Mouse (Mus musculus): ENCODE measurements at regions not wholly inside any gene's neighbourhood (a gene's known extent, or its start where the extent isn't known, plus 50 kb on each side); places are given as distances from the start of the nearest gene placed in this dataset.

DNA sequence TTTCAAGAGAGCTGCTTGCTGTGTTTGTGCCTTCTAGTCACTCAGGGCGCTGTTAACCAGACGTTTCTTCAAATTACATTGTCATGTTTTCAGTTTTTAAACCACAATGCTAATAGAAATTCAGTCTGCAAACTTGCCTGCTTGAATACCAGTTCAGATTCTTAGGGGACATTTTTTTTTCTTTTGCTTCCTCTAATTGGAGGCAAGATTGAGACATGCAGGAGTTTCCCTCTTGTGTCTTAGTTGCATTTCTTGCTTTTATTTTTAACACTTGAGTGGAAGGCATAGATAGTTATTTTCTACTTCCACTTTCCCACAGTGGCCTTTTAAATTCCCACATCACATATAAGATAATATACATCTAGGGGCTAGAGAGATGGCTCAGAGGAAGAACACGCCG is 246.8 kb downstream of the Grpr start:
- DNase-seq, result no peak

DNA sequence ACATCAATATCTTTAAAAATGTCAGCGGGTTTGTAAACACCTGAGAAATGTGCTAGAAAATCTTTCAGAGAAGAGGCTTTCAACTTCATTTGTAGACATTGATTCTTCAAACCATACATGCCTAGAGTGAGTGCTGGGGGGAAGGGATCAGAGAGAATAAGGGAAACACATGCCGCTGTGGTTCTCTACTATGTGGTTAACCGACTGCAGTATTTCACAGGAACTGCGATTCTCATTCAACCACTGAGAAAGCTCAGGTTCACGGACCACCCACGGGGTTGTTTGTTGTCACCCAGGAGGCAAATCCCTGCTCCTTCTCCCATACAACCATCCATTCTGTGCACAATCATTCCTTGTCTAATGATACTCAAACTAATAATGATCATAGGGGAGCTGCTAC is 248.4 kb downstream of the Grpr start:
- no peak for DNase-seq

DNA sequence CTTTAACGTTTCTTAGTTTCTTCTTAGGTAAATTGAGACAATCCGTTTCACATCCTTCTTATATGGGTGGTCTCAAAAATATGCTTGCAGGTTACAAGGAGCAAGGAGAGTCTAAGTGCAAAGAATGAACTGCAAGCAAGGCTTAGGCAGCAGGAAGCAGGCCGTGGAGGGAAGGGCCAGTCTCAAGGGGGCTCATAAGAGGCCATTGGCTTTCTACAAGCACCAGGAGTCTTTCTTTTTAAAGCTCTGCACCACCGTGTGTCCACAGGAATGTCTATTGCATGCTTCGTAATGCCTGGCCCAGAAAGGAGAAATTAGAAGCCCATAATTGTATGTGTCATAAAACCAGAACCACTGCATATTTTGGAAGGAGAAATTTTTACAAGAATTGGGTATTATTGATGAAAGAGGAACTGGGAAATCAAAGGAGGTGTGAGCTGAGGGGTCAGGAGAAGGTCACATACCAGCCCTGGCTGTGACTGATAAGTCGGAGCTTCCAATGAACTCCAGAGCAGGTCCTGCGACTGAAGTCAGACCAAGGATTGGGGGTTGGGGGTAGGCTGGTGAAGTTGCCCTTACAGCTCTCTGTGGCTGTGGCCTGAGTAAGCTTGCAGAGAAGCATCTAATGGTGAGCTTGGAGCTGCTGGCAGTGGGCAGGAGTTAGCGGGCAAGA is 252.4 kb downstream of the Grpr start:
- no peak for DNase-seq

DNA sequence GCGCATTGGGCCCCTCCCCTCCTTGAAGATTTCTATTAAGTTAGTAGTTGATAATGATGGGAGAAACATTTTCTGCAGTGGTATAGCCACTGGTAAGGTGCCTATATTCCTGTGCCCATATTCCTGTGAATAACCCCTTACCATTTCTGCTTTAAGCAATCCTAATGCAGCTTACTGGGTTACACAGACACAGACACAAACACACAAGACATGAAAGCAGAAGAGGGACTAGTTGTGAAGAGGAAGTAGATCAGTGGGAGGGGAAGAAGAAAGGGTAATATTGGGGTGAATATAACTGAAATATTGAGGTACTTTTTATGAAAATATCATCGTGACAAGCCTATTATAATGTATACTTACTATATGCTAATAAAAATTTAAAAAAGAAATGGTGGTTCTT is 288.2 kb downstream of the Grpr start:
- DNase-seq, result no peak

DNA sequence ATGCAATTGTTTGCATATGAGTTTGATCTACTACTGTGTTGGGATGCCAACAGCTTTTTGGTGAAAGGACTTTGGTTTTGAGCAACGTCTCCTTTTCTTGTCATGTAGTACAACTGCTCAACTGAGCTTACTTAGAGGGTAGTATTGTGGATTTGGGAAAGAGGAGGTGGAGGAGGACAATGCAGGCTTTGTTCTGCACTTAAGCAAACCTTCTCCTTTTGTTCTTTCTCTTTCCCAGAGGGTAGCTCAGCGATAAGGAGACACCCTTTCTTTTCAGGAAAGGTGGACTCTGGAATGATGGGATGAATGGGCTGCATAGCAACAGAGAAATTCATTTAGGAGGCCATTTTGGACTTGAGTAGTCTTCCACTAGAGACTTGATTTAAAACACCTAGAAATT is 288.6 kb upstream of the S100g start:
- DNase-seq, result no peak

DNA sequence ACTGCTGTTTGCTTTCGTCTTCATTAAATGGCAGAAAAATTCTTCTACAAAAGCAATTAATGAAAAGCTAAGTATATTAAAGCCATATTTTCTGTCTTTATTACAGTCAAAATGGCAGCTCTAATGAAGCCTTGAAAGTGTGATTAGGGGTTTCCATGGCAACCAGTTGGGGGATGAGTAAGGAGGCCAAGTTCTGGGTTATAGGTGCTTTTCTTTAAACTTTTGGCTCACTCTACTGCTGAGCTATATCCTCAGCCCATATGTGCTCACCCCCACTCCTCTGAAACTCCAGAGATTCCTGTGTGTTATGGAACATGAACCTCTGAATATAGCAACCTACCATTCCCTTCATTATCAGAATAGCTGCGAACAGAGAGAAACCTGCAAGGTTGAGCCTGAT is 240.9 kb upstream of the S100g start:
- DNase-seq, result no peak

DNA sequence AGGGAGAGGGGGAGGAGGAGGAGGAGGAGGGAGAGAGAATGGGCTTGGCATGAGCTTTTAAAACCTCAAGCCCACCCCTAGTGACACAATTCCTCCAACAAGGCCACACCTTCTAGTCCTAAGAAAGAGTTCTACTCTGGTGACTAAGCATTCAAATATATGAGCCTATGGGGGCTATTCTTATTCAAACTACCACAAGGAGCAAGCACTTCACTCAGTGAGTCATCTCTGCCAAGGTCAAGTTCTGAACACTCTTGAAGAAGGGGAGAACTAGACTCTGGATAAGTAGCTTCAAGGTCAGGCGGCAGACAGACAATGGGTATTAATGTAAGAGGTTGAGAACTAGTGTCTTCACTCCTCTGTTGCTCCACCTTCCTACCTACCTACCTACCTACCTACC is 239.0 kb upstream of the S100g start:
- DNase-seq, result no peak

DNA sequence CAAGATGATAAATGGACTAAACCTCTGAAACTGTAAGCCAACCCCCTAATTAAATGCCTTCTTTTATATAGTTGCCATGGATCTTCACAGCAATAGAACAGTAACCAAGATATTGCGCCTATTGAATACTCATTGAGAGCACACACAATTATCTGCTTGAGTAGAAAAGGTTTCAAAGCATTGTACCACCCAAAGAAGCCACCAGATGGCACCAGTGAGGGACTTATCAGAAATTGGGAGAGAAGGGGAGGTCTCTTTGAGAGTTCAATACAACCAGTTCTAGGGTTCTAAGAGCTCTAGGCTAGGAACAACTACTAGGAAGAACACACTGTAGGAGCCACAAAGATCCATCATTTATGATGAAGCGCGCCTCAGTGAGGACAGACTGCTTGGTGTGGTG is 217.2 kb upstream of the S100g start:
- no peak for DNase-seq

DNA sequence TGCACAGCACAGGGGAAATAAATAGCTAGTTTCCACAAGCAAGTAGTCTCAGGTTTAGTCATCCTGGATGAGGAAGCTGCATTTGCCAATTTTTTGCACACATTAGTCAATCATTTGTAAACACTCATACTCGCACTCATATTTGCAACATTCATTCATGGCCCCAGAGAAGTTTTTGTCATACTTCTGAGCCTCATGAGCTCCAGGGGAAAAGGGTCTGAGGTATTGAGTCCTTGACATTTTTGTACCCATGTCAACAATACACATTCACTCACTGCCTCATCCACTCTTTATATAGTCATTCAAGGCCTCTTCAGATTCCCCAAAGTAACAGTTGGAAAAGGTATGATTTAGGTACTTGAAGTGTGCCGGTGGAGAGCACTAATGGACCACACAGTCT is 200.4 kb upstream of the S100g start:
- no peak for DNase-seq

DNA sequence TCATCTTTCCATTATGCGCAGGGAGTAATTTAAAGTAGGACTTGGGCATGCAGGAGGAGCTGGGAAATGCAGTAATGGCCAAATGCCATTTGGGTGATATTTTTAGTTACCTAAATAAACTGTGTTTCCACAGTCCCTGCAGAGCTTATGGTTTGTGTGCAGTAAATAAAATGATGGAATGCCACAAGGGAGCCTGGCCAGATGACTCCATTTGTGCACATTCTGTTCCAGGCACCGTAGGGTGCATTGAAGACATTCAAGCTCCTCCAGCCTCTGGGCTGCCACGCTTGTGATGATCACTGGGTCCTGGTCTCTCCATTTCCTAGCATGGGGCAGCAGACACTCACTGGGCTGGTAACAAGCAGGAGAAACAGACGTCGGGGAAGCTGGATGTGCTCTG is 190.9 kb upstream of the S100g start:
- DNase-seq, result no peak

DNA sequence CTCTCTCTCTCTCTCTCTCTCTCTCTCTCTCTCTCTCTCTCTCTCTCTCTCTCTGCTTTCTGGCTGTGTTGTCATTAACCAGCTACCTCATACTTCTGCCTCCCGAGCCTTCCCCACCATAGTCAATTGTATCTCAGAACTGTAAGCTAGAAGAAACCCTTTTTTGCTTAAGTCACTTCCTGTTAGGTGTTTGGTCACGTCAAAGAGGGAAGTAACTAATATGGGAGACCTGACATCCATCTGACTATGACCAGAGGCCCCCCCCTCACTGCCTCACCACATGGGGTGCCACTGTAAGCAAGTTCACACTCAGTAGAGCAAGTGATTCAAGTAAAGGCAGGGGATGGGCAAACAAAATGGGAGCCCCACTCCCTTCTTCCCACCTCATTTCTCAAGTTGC is 187.6 kb upstream of the S100g start:
- no peak for DNase-seq

DNA sequence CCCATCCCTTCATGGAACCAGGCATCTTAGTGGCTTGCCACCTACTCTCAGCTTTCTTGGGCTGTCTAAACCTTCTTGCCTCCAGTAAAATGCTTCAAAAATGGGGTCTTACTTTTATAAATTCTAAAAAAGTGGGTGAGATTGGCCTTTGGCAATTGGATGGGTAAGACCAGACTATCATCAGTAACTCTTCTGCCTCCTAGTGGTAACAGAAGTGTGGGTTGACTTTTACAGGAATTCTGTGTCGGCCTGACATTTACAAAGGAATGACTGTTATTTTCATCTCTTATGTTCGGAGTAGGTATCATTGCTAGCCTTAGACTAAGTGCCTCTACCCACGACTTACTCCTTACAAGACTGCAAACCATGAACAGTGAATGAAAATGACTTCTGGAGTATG is 180.1 kb upstream of the S100g start:
- no peak for DNase-seq

DNA sequence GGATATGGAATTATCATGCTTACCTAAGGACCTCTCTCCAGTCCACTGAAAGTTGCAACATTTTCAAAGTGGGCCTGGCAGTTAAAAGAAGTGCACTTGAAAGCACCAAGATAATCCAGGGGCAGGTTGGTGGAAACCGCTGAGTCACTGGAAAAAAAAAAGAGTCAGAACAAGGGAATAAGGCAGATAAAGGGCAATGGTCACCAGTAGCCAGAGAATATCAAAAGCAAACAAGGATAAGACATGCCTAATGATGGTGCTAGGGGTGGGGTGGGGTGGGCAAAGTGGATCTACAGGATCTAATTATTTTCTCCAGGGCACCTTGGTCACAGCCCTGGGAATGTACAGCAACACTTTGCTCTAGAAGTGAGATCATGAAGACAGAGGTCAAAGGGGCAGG is 175.1 kb upstream of the S100g start:
- DNase-seq, result peak; percentile 11

DNA sequence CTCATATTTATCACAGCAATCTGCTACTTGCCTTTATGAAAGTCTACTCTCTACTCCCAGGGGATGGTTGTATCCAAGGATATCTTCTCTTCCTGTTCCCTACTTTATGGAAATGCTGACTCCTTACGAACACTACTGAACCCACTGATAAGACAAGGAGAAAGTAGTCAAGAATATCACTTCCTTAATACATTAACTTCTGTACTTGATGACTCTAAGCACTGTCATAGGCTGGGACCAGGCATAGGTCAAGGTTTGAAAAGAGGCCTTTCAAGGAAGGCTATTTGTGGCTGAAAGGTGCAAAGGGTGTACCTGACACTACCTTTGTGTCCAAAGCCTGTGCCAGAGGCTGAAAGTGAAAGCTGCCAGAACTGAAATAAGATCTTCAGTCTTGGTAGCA is 164.2 kb upstream of the S100g start:
- DNase-seq, result no peak

DNA sequence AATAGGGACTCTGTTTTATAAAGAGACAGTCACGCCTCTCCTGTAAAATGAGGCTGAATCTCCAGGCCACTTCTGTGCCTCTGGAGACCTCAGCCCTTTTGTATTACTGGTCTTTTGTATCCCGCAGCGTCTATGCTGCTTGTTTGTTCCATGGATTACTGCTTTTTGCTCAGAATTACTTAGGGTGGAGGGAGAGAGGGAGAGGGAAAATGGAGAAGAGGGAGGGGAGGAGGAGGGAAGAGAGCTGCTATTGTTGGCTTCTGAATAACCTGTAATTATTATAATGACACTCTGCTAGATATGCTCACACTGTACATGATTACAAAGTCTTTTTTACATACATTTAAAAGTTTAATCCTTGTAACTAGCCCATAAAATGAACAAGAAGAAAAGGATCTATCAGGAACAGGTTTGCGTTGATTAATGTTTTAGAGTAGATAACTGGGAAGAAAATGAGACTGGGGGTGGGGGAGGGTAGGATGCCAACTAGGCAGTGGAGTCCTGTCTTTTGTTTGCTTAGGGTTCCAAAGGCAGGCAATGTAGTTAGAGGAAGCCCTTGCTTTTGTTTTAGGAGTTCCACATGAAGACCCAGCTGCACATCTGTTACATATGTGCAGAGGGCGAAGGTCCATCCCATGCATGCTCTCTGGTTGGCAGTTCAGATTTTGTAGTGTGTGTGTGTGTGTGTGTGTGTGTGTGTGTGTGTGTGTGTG is 153.4 kb upstream of the S100g start:
- DNase-seq, result no peak

DNA sequence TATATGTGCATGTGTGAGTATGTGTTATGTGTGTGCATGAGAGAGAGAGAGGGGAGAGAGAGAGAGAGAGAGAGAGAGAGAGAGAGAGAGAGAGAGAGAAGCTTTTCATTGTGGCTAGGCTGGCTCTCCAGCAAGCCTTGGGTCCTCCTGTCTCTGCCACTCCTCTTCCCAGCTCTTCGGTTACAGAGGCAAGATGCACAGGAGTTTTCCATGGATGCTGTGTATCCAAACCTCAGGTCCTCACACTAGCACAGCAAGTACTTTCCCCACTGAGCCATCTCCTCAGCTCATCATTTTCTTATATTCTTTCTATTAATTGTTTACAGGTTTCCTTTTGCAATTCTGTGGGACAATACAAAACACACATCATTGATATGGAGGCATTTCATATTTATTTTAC is 152.8 kb upstream of the S100g start:
- no peak for DNase-seq

DNA sequence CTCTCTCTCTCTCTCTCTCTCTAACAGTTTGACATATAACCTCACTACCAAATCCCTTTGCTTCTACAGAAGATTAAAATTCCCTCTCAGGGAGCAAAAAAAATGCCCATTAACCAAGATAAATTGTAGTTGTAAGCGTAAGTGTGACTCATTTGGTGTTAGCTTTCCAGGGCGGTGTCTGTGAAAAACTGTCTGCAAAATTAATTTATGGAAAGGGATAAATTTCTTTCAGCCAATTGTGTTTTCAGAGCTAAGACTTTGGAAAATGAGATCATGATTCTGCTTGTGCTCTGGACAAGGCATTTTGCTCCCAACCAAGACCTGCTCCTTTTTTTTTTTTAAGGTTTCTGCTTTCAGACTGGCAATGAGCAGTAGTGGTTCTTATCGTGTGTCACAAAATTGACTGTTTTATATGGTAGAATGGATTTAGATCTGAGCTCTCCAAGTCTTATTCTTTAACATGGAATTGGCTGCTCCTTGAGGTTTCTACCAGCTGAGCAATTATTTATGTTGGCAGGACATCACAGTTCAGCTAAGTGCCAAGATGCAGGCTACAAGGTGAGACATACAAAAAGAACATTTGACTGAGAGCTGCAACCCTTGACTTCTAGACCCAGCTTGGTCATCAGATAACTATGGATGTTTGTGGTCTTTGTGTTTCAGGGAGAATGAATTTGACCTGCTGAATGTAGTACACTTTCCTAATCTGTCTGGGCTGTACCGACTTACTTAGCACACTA is 130.8 kb upstream of the S100g start:
- no peak for DNase-seq

All from lung, postnatal 10 days (tissue).